Mouse (Mus musculus) lung, postnatal 0 days (tissue): ENCODE measurements at regions not wholly inside any gene's neighbourhood (a gene's known extent, or its start where the extent isn't known, plus 50 kb on each side); places are given as distances from the start of the nearest gene placed in this dataset.

Source experiments
- CTCF ChIP-seq: IDR thresholded peaks from 2 replicates; pipeline ENCODE4 v1.5.1; 2016; ENCODE audit warnings: antibody characterized with exemption, mild to moderate bottlenecking
- EP300 ChIP-seq: IDR thresholded peaks from 2 replicates; pipeline ENCODE4 v1.6.1; 2016; ENCODE audit warnings: antibody characterized with exemption, mild to moderate bottlenecking, control low read depth

GRCm38 (mm10) chr14:87637131-87637530, 220.7 kb downstream of the Tdrd3 start:
- no peak for TF ChIP-seq CTCF
- no peak for TF ChIP-seq EP300
